Mouse (Mus musculus): ENCODE measurements around the gene Olfr1427. TPM values are rescaled to one million over a fixed set of nuclear protein-coding genes. Genes with fewer than 3 reads are reported as not detected.
"Not testable (repeated sequence)": the region's sequence is repeated elsewhere in the genome, so short reads cannot be mapped to it uniquely, and the experiment has no call there.

The Olfr1427 gene
- not detected in 2 replicates for total RNA-seq (2015)
- not detected in 2 replicates for total RNA-seq (2017)

DNA sequence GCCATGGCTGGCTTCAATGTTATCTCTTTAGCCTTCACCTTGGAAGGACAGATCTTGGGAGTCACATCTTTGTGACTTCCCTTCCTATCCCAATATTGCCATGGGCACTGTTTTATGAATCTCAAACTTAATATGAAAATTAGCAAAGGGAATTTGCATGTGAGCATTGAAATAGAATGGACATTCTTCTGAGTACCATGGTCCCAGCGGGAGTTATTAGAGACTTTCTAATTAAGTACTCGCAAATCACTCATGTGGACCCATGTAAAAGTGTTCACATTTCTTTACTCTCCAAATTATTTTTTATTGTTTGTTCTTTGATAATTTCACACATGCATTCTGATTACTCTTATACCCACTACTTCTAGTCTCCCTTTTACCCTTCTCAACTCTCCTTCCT lies at the start of gene Olfr1427:
Gene Olfr1427 (minus strand): TSS at position 101 of the 400 bp plus-strand sequence.
- ATAC-seq (ENCODE audit: poor library complexity, severe bottlenecking) = no peak

DNA sequence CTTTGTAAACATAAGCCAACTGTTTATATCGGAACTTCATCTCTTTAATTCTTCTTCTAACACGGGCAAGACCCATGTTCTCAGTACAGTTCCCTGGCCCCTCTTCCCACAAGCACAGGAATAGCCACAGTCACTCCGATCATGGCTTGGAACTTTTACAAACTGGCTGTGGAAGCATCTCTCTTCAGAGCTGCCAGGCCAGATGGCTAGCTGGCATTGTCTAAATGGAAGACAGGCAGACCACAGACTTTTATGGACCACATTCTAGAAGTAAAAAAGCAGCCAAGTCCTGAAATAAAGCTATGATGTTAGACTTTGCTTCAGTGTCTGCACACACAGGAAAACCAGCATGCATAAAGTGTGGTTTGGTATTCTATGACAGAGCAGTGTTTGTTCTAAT lies 42.3 kb upstream of the Olfr1427 start:
- no peak for ATAC-seq (ENCODE audit: poor library complexity, severe bottlenecking)

DNA sequence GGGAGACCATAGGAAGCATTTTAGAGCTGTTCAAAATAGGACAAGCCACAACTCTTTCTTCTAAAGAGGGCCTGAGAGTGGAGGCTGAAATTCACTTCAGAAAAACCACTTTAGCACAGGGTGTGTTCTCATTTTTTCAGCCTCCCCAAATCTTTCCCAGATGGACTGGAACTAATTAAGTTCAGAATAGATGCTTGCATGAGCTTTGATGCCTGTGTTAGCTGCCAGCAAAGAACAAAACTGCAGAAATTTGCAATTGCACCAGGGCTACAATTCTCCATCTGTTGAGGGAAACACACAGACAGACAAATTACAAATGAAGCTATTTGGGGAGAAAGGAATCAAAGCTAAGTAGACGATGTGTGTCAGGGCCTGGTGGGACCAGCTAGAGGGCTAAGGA lies 40.2 kb upstream of the Olfr1427 start:
- no peak for ATAC-seq (ENCODE audit: poor library complexity, severe bottlenecking)

DNA sequence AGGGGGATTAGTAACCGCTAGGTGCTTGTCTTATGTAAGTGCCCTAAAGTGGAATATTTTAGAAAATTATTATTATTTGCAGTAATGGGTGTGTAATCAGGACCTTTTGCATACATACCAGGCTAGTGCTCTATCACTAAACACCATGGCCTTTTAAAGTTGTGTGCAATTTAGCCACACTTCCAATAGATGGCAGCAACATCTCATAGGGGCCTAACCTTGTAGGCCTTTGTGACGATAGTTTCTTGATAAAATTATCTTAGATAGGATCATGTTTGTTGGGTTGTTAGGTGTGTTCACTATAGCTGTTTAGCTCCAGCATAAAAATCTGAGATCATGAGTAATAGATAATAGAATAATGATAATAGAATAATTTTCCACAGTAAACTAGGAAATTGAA lies 31.2 kb upstream of the Olfr1427 start:
- peak; percentile 67; the same call in 1 of the 2 replicates for ATAC-seq (ENCODE audit: poor library complexity, severe bottlenecking)

DNA sequence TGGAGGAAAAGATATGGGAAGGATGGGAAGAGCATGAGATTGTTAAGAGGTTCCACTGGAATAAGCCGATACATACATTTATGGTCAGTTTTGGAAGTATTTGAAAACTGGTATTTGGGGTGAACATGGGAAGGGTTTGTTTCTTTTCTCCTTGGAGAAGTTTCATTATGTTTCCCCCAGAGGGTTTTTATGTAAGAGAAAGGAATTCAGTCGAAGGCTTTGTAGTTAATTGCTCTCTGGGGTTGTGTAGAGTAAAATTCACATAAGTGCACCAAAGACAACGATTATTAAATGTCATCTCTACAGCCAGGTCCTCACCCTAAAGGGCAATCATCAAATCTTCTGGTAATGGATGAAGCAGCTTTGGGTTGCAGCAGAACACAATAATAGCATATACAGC lies 20.0 kb upstream of the Olfr1427 start, which contains the start of gene Olfr76:
Gene Olfr76 (minus strand): TSS at position 101 of the 400 bp plus-strand sequence.
- ATAC-seq (ENCODE audit: poor library complexity, severe bottlenecking) = no peak

DNA sequence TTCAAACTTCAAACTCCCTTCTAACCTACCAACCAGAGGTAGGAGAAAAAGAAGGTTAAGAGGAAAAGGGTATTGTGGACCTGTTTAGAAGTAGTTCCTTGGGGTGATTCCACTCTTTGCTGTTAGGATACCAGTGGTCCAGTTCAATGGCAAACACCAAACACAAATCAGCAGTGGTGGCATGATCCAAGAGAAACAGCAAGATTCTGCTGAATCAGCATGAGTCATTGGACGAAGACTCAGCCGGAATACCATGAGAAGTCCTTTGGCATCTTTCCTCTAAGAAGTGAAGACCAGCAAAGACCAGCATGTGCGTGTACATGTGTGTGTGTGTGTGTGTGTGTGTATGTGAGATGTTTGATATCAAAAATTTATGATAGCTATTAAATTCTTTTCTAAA lies 13.3 kb upstream of the Olfr1427 start:
- ATAC-seq (ENCODE audit: poor library complexity, severe bottlenecking) = no peak

DNA sequence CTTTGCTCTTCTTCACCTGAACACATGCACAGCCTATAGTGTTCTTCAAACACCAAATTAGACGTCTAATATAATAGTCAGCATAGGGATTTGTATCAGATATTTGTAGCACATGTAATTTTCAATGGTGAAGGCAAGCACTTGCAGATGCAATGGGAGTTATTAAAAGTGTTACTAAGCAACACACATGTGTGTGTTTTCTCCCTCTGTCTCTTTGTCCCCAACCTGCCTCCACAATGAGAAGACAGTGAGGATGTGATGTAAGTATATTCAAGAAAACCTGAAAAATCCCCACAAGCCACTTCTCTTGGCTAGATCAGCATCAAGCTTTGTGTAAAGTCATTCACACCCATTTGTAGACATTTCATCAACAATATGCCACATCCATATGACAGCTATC lies 12.7 kb upstream of the Olfr1427 start, which contains the start of gene Olfr1428:
Gene Olfr1428 (minus strand): TSS at position 101 of the 400 bp plus-strand sequence.
- ATAC-seq (ENCODE audit: poor library complexity, severe bottlenecking) = no peak

DNA sequence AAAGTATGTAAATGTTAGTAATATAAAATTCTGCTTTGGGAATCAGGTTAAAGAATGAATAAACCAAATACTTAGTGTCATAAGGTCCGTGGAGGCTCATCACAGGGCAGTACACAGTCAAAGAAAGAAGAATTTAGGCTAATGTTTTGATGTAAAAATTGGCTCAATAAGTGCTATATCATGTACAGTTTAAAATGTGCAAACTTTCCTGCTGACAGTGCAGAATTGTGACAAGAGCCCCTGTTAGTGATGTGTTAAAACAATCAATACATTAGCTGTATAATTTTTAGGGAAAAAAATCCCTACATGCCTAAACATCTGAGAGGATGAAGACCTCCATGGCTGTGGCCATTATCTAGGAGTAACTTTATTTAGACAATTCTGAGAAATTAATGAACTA lies 10.7 kb upstream of the Olfr1427 start:
- ATAC-seq (ENCODE audit: poor library complexity, severe bottlenecking) = no peak

DNA sequence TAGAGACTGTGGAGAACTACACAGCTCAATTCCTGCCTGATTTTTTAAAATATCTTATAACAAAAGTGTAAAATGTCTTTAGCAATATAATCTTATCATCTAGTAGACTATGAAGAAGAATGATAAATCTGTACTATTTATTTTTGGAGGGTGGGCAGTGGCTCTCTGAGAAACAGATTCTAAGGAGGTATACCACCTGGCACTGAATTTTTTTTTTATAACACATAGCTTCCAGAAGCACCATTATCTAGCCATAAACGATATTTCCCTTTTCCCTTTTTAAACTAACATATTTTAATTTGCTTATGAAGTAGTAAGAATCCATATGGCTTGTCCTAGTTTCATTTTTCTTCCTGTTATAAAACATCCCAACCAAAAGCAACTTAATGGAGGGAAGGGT lies 1.4 kb upstream of the Olfr1427 start:
- ATAC-seq (ENCODE audit: poor library complexity, severe bottlenecking) = no peak

DNA sequence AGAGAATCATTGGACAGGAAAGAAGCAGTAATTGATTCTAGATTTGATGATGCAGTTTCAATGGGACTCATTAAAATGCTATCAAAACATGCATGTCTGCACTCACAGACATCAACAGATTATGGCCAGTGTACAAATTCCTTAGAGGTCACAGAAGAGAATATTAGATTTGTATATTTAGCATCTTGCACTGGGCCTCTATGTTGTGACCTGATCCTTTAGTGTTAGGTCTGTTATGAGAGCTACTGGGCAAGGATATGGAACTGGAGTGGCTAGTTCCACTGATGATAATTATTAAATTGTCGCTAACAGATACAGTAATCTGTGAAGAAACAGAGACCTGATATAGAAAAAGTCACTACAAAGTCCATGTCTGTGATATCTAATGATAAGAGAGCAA lies 11.2 kb downstream of the Olfr1427 start, which contains the start of gene Olfr1426:
Gene Olfr1426 (minus strand): TSS at position 101 of the 400 bp plus-strand sequence.
- ATAC-seq (ENCODE audit: poor library complexity, severe bottlenecking) = no peak

DNA sequence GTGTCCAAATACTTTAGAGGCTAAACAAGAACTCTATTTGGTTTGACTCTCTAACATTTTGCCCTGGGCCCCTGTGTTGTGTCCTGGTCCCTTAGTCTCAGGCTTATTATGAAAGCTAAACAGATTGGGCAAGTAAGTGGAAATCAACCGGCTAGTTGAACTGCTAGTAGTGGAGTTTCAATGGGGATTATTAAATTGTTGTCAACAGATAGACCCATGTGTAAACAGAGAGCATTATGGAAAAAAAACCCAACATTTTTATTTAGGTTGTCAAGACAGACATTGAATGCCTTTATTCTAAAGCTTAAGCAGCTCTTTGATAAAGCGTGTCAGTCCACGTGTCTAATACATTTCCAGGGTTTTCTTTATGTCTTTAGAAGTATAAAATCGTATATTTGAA lies 25.5 kb downstream of the Olfr1427 start, which contains the start of gene Olfr1425:
Gene Olfr1425 (minus strand): TSS at position 101 of the 400 bp plus-strand sequence.
- ATAC-seq (ENCODE audit: poor library complexity, severe bottlenecking) = not testable (repeated sequence)

DNA sequence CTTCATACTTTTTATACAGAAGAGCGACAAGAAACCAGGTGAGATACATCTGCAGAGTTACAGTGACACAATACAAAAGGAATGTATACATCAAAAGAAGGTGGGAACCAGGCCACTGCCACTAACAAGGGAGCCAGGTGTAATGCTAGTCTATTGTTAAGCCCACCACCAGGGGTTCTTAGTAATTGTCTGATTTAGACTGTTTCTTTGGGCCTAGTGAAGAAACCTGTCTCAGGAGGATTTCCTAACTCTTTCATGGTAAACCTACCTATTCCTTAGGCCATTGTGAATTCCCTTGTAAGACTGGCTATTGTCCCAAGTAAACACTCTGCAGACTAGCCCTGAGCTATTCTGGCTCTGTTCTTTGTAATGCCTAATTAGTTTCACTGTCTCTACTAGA lies 33.6 kb downstream of the Olfr1427 start:
- not testable (repeated sequence) for ATAC-seq (ENCODE audit: poor library complexity, severe bottlenecking)

DNA sequence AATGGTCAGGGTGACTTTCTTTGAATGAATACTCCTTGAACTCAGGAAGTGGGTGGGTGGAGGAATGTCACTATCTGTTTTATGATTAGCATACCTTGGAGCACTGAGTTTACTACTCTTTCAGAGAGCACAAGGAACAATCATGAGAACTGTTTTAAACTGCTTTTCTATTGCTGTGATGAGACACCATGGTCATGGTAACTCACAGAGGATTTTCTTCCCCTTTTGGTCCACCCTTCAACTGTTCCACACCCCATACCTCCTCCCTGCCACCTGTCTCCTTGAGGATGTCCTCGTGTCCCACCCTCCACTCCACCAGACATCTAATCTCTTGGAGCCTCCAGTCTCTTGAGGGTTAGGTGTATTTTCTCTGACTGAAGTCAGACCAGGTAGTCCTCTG lies 35.3 kb downstream of the Olfr1427 start:
- ATAC-seq (ENCODE audit: poor library complexity, severe bottlenecking) = not testable (repeated sequence)

DNA sequence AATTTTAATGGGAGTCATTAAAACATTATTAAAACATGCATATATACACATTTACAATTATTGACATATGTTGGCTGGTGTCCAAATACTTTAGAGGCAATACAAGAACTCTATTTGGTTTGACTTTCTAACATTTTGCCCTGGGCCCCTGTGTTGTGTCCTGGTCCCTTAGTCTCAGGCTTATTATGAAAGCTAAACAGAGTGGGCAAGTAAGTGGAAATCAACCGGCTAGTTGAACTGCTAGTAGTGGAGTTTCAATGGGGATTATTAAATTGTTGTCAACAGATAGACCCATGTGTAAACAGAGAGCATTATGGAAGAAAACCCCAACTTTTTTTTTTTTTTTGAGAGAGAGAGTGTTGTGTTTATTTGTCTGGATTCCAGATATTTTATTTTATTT lies 40.6 kb downstream of the Olfr1427 start, which contains the start of gene Olfr1424:
Gene Olfr1424 (minus strand): TSS at position 101 of the 400 bp plus-strand sequence.
- not testable (repeated sequence) for ATAC-seq (ENCODE audit: poor library complexity, severe bottlenecking)

Other genes starting within 250 kb of the Olfr1427 start
- gene Olfr1418, start 242.3 kb downstream of the Olfr1427 start, total RNA-seq (2015) = not detected in 2 replicates
- gene Olfr1418, start 242.3 kb downstream of the Olfr1427 start, total RNA-seq (2017) = not detected in 2 replicates
- not detected in 2 replicates for gene Olfr1419, start 228.2 kb downstream of the Olfr1427 start, total RNA-seq (2015)
- not detected in 2 replicates for gene Olfr1419, start 228.2 kb downstream of the Olfr1427 start, total RNA-seq (2017)
- gene Olfr1420, start 216.8 kb downstream of the Olfr1427 start, total RNA-seq (2015) = not detected in 2 replicates
- not detected in 2 replicates for gene Olfr1420, start 216.8 kb downstream of the Olfr1427 start, total RNA-seq (2017)
- 45.5 and 48.7 TPM in 2 replicates for gene Patl1, start 190.9 kb downstream of the Olfr1427 start, total RNA-seq (2015)
- gene Patl1, start 190.9 kb downstream of the Olfr1427 start, total RNA-seq (2017) = 20.3 and 26.1 TPM in 2 replicates
- 35.0 and 36.9 TPM in 2 replicates for gene Osbp, start 137.4 kb downstream of the Olfr1427 start, total RNA-seq (2015)
- 42.6 and 43.3 TPM in 2 replicates for gene Osbp, start 137.4 kb downstream of the Olfr1427 start, total RNA-seq (2017)
- 0.02 TPM in 1 of 2 replicates, not detected in the other for gene Olfr1423, start 62.0 kb downstream of the Olfr1427 start, total RNA-seq (2015)
- gene Olfr1423, start 62.0 kb downstream of the Olfr1427 start, total RNA-seq (2017) = not detected in 2 replicates
- gene Olfr1424, start 40.7 kb downstream of the Olfr1427 start, total RNA-seq (2015) = not detected in 2 replicates
- not detected in 2 replicates for gene Olfr1424, start 40.7 kb downstream of the Olfr1427 start, total RNA-seq (2017)
- not detected in 2 replicates for gene Olfr1425, start 25.6 kb downstream of the Olfr1427 start, total RNA-seq (2015)
- not detected in 2 replicates for gene Olfr1425, start 25.6 kb downstream of the Olfr1427 start, total RNA-seq (2017)
- not detected in 2 replicates for gene Olfr1426, start 11.3 kb downstream of the Olfr1427 start, total RNA-seq (2015)
- not detected in 2 replicates for gene Olfr1426, start 11.3 kb downstream of the Olfr1427 start, total RNA-seq (2017)
- gene Olfr1428, start 12.6 kb upstream of the Olfr1427 start, total RNA-seq (2015) = not detected in 2 replicates
- gene Olfr1428, start 12.6 kb upstream of the Olfr1427 start, total RNA-seq (2017) = not detected in 2 replicates
- not detected in 2 replicates for gene Olfr76, start 19.9 kb upstream of the Olfr1427 start, total RNA-seq (2015)
- not detected in 2 replicates for gene Olfr76, start 19.9 kb upstream of the Olfr1427 start, total RNA-seq (2017)
- not detected in 2 replicates for gene Olfr1555-ps1, start 66.8 kb upstream of the Olfr1427 start, total RNA-seq (2015)
- not detected in 2 replicates for gene Olfr1555-ps1, start 66.8 kb upstream of the Olfr1427 start, total RNA-seq (2017)
- not detected in 2 replicates for gene Olfr1431, start 97.3 kb upstream of the Olfr1427 start, total RNA-seq (2015)
- not detected in 2 replicates for gene Olfr1431, start 97.3 kb upstream of the Olfr1427 start, total RNA-seq (2017)
- gene Olfr1432, start 129.3 kb upstream of the Olfr1427 start, total RNA-seq (2015) = not detected in 2 replicates
- not detected in 2 replicates for gene Olfr1432, start 129.3 kb upstream of the Olfr1427 start, total RNA-seq (2017)
- gene Olfr262, start 138.3 kb upstream of the Olfr1427 start, total RNA-seq (2015) = not detected in 2 replicates
- gene Olfr262, start 138.3 kb upstream of the Olfr1427 start, total RNA-seq (2017) = not detected in 2 replicates
- not detected in 2 replicates for gene Olfr235, start 157.7 kb upstream of the Olfr1427 start, total RNA-seq (2015)
- not detected in 2 replicates for gene Olfr235, start 157.7 kb upstream of the Olfr1427 start, total RNA-seq (2017)
- not detected in 2 replicates for gene Olfr1434, start 176.5 kb upstream of the Olfr1427 start, total RNA-seq (2015)
- gene Olfr1434, start 176.5 kb upstream of the Olfr1427 start, total RNA-seq (2017) = not detected in 2 replicates
- not detected in 2 replicates for gene Olfr1436, start 195.8 kb upstream of the Olfr1427 start, total RNA-seq (2015)
- gene Olfr1436, start 195.8 kb upstream of the Olfr1427 start, total RNA-seq (2017) = not detected in 2 replicates
- gene Olfr1437, start 221.8 kb upstream of the Olfr1427 start, total RNA-seq (2015) = not detected in 2 replicates
- gene Olfr1437, start 221.8 kb upstream of the Olfr1427 start, total RNA-seq (2017) = not detected in 2 replicates
- not detected in 2 replicates for gene Olfr1438-ps1, start 232.6 kb upstream of the Olfr1427 start, total RNA-seq (2015)
- not detected in 2 replicates for gene Olfr1438-ps1, start 232.6 kb upstream of the Olfr1427 start, total RNA-seq (2017)